Mouse (Mus musculus): ENCODE results near the gene Arhgap15. TPM values are rescaled to one million over a fixed set of nuclear protein-coding genes. Genes with fewer than 3 reads are reported as not detected.

Gene Arhgap15
- total and polyA plus RNA-seq, 3 experiments = 1.5 to 2.8 TPM; not detected in 1

GRCm38 (mm10) chr2:44129533-44129932 is 380.9 kb downstream of the Arhgap15 start:
- H3K36me3 ChIP-seq (ENCODE audit: control insufficient read depth in 1 of 2, insufficient read depth in 2 of 2, low read length in 2 of 2) = no peaks in the 10 kb centered on the region
- H3K4me3 ChIP-seq (ENCODE audit: control insufficient read depth in 1 of 2, insufficient read depth in 1 of 2, low read depth in 2 of 2, low read length in 2 of 2) = no peak overlapping the region
- no peak overlapping the region for H3K27ac ChIP-seq (ENCODE audit: control insufficient read depth, low read depth, low read length)
- H3K4me1 ChIP-seq (ENCODE audit: control insufficient read depth in 1 of 2, insufficient read depth in 2 of 2, low read length in 2 of 2) = no peaks in the 10 kb centered on the region
- TF ChIP-seq SIN3A (IDR thresholded peaks at IDR 0.05; ENCODE audit: low read length) = no peak
- no peak for TF ChIP-seq ELF1 (IDR thresholded peaks at IDR 0.05; ENCODE audit: low read depth, low read length)
- TF ChIP-seq MAX (IDR thresholded peaks at IDR 0.05; ENCODE audit: low read length) = no peak
- TF ChIP-seq CTCF (IDR thresholded peaks at IDR 0.05 in 2 of 3, conservative IDR thresholded peaks at IDR 0.05 in 1 of 3; ENCODE audit: control insufficient read depth in 1 of 3, insufficient read depth in 1 of 3, low read depth in 2 of 3, low read length in 3 of 3, poor library complexity in 1 of 3, severe bottlenecking in 1 of 3) = no peak
- H3K9ac ChIP-seq (ENCODE audit: control insufficient read depth, low read depth, low read length, poor library complexity, severe bottlenecking) = no peak overlapping the region
- no peaks in the 10 kb centered on the region for H3K79me2 ChIP-seq (ENCODE audit: control insufficient read depth, insufficient read depth, low read length, poor library complexity)
- H3K27me3 ChIP-seq (ENCODE audit: control insufficient read depth in 1 of 2, insufficient read depth in 2 of 2, low read length in 2 of 2) = no peaks in the 10 kb centered on the region
- no peak for DNase-seq (ENCODE audit: low read depth, low spot score)
- H3K9me3 ChIP-seq (replicated peaks; ENCODE audit: insufficient read depth, low read length) = no peaks in the 10 kb centered on the region

DNA sequence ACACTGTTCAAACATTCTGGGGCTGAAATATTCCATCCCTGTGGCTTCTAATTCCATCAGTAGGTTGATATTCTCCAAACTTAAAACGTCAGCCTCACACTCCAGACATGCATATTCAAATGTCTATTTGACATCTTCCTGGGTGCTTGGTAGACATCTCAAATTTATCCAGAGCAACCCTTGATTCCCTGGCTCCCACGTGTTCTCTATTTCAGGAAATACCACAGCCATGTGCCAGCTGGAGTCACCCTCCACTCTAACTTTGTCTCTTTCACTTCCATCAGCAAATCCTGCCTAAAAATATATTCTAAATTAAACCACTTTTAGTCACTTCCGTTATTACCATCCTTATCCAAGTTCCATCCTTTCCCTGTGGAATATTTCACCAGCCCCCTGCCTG is 382.6 kb downstream of the Arhgap15 start:
- TF ChIP-seq GABPA (IDR thresholded peaks at IDR 0.05; ENCODE audit: low read depth, low read length) (no peak), POLR2AphosphoS5 (IDR thresholded peaks at IDR 0.05; ENCODE audit: borderline replicate concordance, low read depth, low read length) (no peak), SMC3 (IDR thresholded peaks at IDR 0.05; ENCODE audit: low read depth, low read length) (no peak), E2F4 (IDR thresholded peaks at IDR 0.05; ENCODE audit: borderline replicate concordance, low read depth, low read length) (no peak), KAT2A (conservative IDR thresholded peaks at IDR 0.05; ENCODE audit: low read depth, low read length) (no peak), ZKSCAN1 (IDR thresholded peaks at IDR 0.05; ENCODE audit: low read depth, low read length) (no peak), MEF2A (IDR thresholded peaks at IDR 0.05; ENCODE audit: extremely low read depth, insufficient replicate concordance, low read depth, low read length, poor library complexity, severe bottlenecking) (no peak), BHLHE40 (IDR thresholded peaks at IDR 0.05; ENCODE audit: borderline replicate concordance, low read depth, low read length) (no peak), TBP (IDR thresholded peaks at IDR 0.05; ENCODE audit: low read depth, low read length) (no peak), ZC3H11A (IDR thresholded peaks at IDR 0.05; ENCODE audit: low read depth, low read length) (no peak), TCF12 (IDR thresholded peaks at IDR 0.05; ENCODE audit: low read depth, low read length) (no peak), ZMIZ1 (IDR thresholded peaks at IDR 0.05; ENCODE audit: low read depth, low read length) (no peak), SIN3A (IDR thresholded peaks at IDR 0.05; ENCODE audit: low read length) (no peak), MAX (IDR thresholded peaks at IDR 0.05; ENCODE audit: low read length) (no peak), POLR2AphosphoS2 (IDR thresholded peaks at IDR 0.05; ENCODE audit: low read length) (no peak), HCFC1 (IDR thresholded peaks at IDR 0.05; ENCODE audit: low read depth, low read length) (no peak), MYB (IDR thresholded peaks at IDR 0.05; ENCODE audit: low read depth, low read length) (no peak), NELFE (IDR thresholded peaks at IDR 0.05; ENCODE audit: low read depth, low read length) (no peak)
- no peaks in the 10 kb centered on the region for H3K79me2 ChIP-seq (ENCODE audit: control insufficient read depth, insufficient read depth, low read length, poor library complexity)
- H3K27me3 ChIP-seq (ENCODE audit: control insufficient read depth in 1 of 2, insufficient read depth in 2 of 2, low read length in 2 of 2) = no peaks in the 10 kb centered on the region
- no peak for DNase-seq (ENCODE audit: low read depth, low spot score)
- H3K9ac ChIP-seq (ENCODE audit: control insufficient read depth, low read depth, low read length, poor library complexity, severe bottlenecking) = no peak overlapping the region
- no peaks in the 10 kb centered on the region for H3K4me1 ChIP-seq (ENCODE audit: control insufficient read depth in 1 of 2, insufficient read depth in 2 of 2, low read length in 2 of 2)
- H3K4me3 ChIP-seq (ENCODE audit: control insufficient read depth in 1 of 2, insufficient read depth in 1 of 2, low read depth in 2 of 2, low read length in 2 of 2) = no peak overlapping the region
- H3K27ac ChIP-seq (ENCODE audit: control insufficient read depth, low read depth, low read length) = no peak overlapping the region
- H3K36me3 ChIP-seq (ENCODE audit: control insufficient read depth in 1 of 2, insufficient read depth in 2 of 2, low read length in 2 of 2) = no peaks in the 10 kb centered on the region
- no peaks in the 10 kb centered on the region for H3K9me3 ChIP-seq (replicated peaks; ENCODE audit: insufficient read depth, low read length)
